Mouse (Mus musculus): Measurements from ENCODE around the gene Anpep. TPM values are rescaled to one million over a fixed set of nuclear protein-coding genes. Genes with fewer than 3 reads are reported as not detected.

The Anpep gene
- total RNA-seq, 4 experiments from 2014 or later: 4.3 to 5.5 (median 4.5) TPM

GRCm38 (mm10) chr7:79867861-79868260 is 7.0 kb upstream of the Anpep start:
- no peak for DNase-seq (ENCODE audit: low spot score in 2 of 2)

- no peak for DNase-seq (ENCODE audit: low spot score in 2 of 2)
Observed at GRCm38 (mm10) chr7:79866294-79867000, 5.6 kb upstream of the Anpep start.

- DNase-seq (ENCODE audit: low spot score in 2 of 2): no peak
Observed at GRCm38 (mm10) chr7:79861794-79862193, 935 bp upstream of the Anpep start.

GRCm38 (mm10) chr7:79858956-79859630 is 1.8 kb downstream of the Anpep start:
- DNase-seq (ENCODE audit: low spot score in 2 of 2): no peak

- DNase-seq (ENCODE audit: low spot score in 2 of 2): no peak
Observed at GRCm38 (mm10) chr7:79858202-79858934, 2.5 kb downstream of the Anpep start.

GRCm38 (mm10) chr7:79856305-79856704 is 4.6 kb downstream of the Anpep start:
- DNase-seq (ENCODE audit: low spot score in 2 of 2): no peak

- DNase-seq (ENCODE audit: low spot score in 2 of 2): no peak
Observed at GRCm38 (mm10) chr7:79847456-79848451, 13.1 kb downstream of the Anpep start.

- no peak for DNase-seq (ENCODE audit: low spot score in 2 of 2)
Observed at GRCm38 (mm10) chr7:79846342-79846741, 14.5 kb downstream of the Anpep start.

- DNase-seq (ENCODE audit: low spot score in 2 of 2): no peak
Observed at GRCm38 (mm10) chr7:79844090-79844802, 16.6 kb downstream of the Anpep start.

GRCm38 (mm10) chr7:79842163-79842562 is 18.7 kb downstream of the Anpep start:
- no peak for DNase-seq (ENCODE audit: low spot score in 2 of 2)

GRCm38 (mm10) chr7:79837247-79837646 is 23.6 kb downstream of the Anpep start:
- DNase-seq (ENCODE audit: low spot score in 2 of 2): no peak

- no peak for DNase-seq (ENCODE audit: low spot score in 2 of 2)
Observed at GRCm38 (mm10) chr7:79835196-79835595, 25.7 kb downstream of the Anpep start.

GRCm38 (mm10) chr7:79832980-79833379 is 27.9 kb downstream of the Anpep start:
- DNase-seq (ENCODE audit: low spot score in 2 of 2): no peak

- no peak for DNase-seq (ENCODE audit: low spot score in 2 of 2)
Observed at GRCm38 (mm10) chr7:79831585-79831984, 29.3 kb downstream of the Anpep start.

GRCm38 (mm10) chr7:79831145-79831544 is 29.7 kb downstream of the Anpep start:
- DNase-seq (ENCODE audit: low spot score in 2 of 2): no peak

- no peak for DNase-seq (ENCODE audit: low spot score in 2 of 2)
Observed at GRCm38 (mm10) chr7:79828341-79828740, 32.5 kb downstream of the Anpep start.

- no peak for DNase-seq (ENCODE audit: low spot score in 2 of 2)
Observed at GRCm38 (mm10) chr7:79822092-79822695, 38.7 kb downstream of the Anpep start.

- no peak for DNase-seq (ENCODE audit: low spot score in 2 of 2)
Observed at GRCm38 (mm10) chr7:79819996-79820395, 40.9 kb downstream of the Anpep start.

- no peak for DNase-seq (ENCODE audit: low spot score in 2 of 2)
Observed at GRCm38 (mm10) chr7:79819515-79819914, 41.3 kb downstream of the Anpep start.

- DNase-seq (ENCODE audit: low spot score in 2 of 2): no peak
Observed at GRCm38 (mm10) chr7:79818321-79818720, 42.5 kb downstream of the Anpep start.
